Mouse (Mus musculus): ENCODE measurements around the gene Pkib.

DNA sequence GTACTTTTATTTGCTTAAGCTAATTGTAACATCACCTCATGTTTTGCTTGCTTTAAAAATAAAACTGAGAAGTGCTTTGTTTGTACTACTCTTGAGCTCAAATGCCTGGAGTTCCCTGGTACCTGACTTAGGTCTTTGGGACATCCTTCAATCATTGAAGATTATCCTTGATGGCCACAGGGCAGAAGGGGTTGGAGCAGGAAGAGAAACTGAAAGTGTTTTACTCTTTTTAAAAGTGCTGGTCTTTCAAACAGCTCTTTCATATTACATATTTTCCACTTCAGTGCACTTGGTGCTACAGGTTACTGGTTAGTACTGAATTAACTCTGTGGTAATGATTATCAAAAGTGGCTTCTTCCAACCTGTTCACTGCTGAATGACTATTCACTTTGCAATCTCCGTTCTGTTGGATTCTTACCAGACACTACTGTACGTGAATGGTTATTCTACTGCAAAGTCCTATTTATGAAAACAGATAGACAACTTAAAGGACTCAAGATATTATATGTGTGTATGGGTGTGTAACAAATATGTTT is 123.5 kb downstream of the Pkib start:
- TF ChIP-seq CTCF (conservative IDR thresholded peaks at IDR 0.05; ENCODE audit: low read length) (no peak), POU5F1 (IDR thresholded peaks at IDR 0.05; ENCODE audit: borderline replicate concordance, low read length) (no peak), NANOG (IDR thresholded peaks at IDR 0.05; ENCODE audit: borderline replicate concordance, low read length) (no peak)

Data from E14TG2a.4 (cell line).